Mouse (Mus musculus) monocyte, adult 2 months (primary cell): ENCODE data around the gene Nupl2.
A peak's percentile ranks its signal among the peaks of the same experiment; 100 is the strongest.

Experiments
- DNase-seq, 2 experiments: peaks; one replicate each; pipeline ENCODE4 v3.0.0; 2022; ENCODE audit warnings: low spot score in 2 of 2, low read depth in 1 of 2

Gene Nupl2

GRCm38 (mm10) chr5:24164789-24165445, at the start of gene Nupl2:
Gene Nupl2 (plus strand): TSS chr5:24164963.
- peak; percentile 72 to 87 for DNase-seq

- no peak for DNase-seq
Observed at GRCm38 (mm10) chr5:24122221-24122620, 42.5 kb upstream of the Nupl2 start.

DNA sequence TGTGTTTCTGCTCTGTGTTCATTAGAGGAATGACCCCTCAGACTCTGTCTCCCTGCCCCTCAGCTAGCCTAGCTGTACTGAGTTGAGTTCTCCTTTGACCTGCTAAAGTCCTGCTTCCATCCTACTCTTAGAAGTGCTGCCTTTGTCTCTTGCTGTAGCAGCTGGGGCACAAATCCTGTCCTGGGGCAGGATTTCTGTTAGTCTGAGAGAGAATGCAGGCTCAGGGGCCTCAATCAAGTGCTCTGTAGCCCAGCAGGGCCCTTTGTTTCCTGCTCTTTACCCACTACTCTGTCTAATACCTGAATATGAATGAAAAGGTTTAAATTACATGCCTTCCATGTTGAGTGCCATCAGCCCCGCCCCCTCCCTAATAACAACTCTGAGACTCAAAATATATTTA, 40.6 kb upstream of the Nupl2 start:
- DNase-seq, result no peak

- no peak for DNase-seq
Observed at GRCm38 (mm10) chr5:24124579-24125276, 40.0 kb upstream of the Nupl2 start.

GRCm38 (mm10) chr5:24125910-24126636, 38.7 kb upstream of the Nupl2 start:
- no peak for DNase-seq

DNA sequence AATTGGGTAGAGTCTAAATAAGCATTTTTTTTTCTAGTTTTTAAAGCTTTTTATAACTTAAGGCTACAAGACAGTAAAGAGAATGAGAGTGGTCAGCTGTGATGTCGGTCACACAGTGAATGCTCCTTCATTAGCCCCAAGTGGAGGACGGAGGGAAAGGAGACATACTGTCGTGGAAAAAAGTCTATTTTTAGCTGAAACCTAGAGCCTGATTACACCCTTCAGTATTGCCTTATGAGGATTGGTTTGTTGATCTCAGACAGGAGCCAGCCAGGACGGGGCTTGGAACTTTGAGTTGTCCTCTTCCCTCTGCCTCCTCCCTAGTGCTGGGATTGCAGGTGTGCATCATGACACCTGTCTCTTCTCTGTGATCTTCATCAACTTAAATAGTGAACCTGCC, 37.8 kb upstream of the Nupl2 start:
- DNase-seq, result no peak

- DNase-seq, result no peak
Observed at GRCm38 (mm10) chr5:24146964-24147363, 17.8 kb upstream of the Nupl2 start.

DNA sequence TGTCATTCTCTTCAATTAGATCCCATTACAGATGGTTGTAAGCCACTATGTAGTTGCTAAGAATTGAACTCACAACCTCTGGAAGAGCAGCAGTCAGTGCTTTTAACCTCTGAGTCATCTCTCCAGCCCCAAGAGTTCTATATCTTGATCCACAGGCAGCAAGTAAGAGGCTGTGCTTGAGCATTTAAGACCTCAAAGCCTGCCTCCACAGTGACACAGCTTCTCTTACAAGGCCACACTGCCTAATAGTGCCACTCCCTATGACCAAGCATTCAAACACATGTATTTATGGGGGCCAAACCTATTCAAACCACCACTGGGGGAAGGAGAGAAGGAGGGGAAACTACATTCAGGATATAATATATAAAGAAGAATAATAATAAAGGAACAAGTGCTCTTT, 12.6 kb upstream of the Nupl2 start:
- DNase-seq, result no peak

- no peak for DNase-seq
Observed at GRCm38 (mm10) chr5:24156774-24157173, 8.0 kb upstream of the Nupl2 start.

GRCm38 (mm10) chr5:24167263-24167662, 2.5 kb downstream of the Nupl2 start:
- DNase-seq, result no peak

DNA sequence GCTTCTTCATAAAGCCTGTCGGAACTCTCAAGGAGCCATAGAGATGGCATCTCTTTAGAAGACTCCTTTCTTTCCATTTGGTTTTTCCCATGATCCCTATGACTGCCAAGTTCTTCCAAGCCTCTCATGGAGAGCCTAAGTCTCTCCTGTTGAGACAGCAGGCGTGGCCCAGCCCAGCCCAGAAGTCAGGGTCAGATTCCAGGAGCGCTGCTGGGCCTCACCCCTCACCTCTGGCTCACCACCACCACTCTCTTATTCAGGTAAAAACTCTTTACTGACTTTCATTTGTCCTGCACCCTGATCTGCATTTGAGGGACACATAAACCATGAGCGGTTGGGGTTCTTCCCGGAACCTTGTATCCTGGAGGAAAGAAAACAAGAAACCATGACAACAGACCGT, 5.1 kb downstream of the Nupl2 start:
- DNase-seq, result no peak

- DNase-seq, result no peak
Observed at GRCm38 (mm10) chr5:24172092-24172491, 7.3 kb downstream of the Nupl2 start.

DNA sequence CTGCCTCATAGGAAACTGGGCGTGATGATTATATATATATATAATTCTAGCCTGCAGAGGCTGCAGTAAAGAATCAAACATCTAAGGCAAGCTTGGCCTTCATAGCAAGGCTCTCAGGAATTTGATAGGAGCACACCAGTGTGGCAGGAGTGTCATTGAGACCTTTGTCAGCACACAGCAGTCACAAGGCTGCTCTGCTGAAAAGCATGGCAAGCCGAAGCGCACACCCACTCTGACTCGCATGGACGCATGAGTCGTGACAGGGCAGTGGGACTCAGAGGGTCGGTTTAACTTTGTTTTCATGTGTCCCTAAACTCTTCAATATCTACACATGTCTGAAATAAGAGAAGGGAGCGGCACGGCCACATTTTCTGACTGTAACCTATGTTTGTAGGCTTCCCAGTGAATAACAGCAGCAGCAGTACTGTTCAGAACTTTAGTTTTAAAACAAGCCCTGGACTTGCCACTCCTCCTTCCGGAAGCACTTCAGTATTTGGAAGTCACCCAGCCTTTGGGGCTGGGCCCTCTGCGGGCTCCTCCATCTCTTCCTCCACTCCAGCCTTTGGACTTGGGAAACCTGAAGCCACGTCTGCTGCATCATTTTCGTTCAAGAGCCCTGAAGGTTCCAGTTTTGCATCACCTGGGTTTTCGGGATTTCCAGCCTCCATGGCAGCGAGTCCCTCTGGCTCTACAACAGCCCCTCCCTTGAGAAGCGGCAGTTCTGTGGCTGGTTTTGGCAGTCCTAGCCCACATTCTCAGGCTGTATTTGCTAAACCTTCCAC, 16.9 kb downstream of the Nupl2 start:
- DNase-seq, result no peak

- DNase-seq, result no peak
Observed at GRCm38 (mm10) chr5:24182296-24182734, 17.6 kb downstream of the Nupl2 start.

- no peak for DNase-seq
Observed at GRCm38 (mm10) chr5:24183096-24183495, 18.3 kb downstream of the Nupl2 start.

- no peak for DNase-seq
Observed at GRCm38 (mm10) chr5:24184011-24184410, 19.2 kb downstream of the Nupl2 start.

DNA sequence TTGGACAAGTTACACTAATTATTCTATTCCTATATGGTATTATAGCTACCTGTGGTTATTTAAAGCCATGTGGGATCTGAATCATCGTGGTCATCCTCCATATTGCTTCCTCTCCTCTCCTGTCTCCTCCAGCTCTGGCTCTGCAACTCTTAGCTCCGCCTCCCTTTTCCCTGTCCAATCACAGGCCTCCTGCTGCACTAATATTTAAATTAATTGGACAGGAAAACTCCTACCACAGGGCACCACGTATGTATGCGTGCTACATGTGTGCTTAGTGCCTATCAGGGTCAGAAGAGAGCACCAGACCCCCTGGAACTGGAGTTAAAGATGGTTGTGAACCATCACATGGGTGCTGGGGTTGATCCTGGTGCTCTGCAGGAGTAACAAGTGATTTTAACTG, 23.7 kb downstream of the Nupl2 start:
- no peak for DNase-seq

GRCm38 (mm10) chr5:24191821-24192220, 27.1 kb downstream of the Nupl2 start:
- DNase-seq, result no peak

DNA sequence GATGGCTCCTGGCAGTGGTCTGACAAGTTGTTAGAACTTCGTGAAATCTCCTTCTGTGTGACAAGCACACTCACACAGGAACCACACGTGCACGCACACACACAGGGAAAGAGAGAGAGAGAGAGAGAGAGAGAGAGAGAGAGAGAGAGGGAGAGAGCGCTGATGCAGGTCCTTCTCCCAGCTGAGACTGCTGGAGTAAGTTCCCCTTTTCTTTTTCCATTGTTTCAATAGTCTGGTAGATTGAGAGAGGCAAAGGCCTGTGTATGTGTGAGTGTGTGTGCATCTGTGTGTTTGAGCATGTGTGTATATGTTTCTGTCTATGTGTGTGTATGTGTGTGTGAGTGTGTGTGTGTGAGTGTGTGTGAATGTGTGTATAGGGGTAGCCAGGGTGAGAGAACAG, 36.2 kb downstream of the Nupl2 start:
- no peak for DNase-seq

DNA sequence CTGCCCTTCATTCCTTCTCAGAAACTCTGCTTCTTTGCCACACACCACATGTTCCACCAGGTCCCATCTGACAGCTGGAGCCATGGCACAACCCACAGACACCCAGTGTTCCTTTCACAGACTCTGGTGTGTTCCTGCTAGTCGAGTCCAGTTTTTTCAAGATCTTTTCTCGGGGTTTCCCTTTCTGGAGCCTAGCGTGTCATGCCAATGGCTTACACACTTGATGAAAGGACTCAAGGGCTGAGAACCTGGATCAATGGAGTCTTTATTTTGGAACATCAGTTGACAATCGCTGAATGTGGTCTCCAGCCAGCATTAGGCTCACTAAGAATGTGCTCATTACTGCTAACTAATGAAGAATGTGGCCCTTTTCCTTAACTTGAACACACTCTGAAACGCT, 37.7 kb downstream of the Nupl2 start:
- DNase-seq, result no peak

- DNase-seq, result no peak
Observed at GRCm38 (mm10) chr5:24203266-24203665, 38.5 kb downstream of the Nupl2 start.
